Mouse (Mus musculus) bone marrow macrophage, adult 2 months (primary cell): ENCODE measurements around the gene Gm9945. TPM values are rescaled to one million over a fixed set of nuclear protein-coding genes. Genes with fewer than 3 reads are reported as not detected.

Experiments used
- H3K27ac ChIP-seq: 2 replicates; pipeline ENCODE4 v1.5.1; 2012; ENCODE audit warnings: low read depth, low read length; ENCODE audit not compliant: insufficient read depth
- H3K4me1 ChIP-seq: 2 replicates; pipeline ENCODE4 v1.6.1; 2012; ENCODE audit warnings: low read length; ENCODE audit not compliant: control insufficient read depth, insufficient read depth
- H3K4me3 ChIP-seq: 2 replicates; pipeline ENCODE4 v1.5.1; 2012; ENCODE audit warnings: mild to moderate bottlenecking, low read length, moderate library complexity; ENCODE audit not compliant: insufficient read depth
- CTCF ChIP-seq: IDR thresholded peaks from 2 replicates; pipeline ENCODE4 v1.5.1; 2012; ENCODE audit warnings: low read depth, mild to moderate bottlenecking, low read length, moderate library complexity
- POLR2A ChIP-seq: IDR thresholded peaks from 2 replicates; pipeline ENCODE4 v1.6.1; 2012; ENCODE audit warnings: mild to moderate bottlenecking, low read depth, low read length, borderline replicate concordance
- polyA plus RNA-seq: library from polyadenylated mRNA; stranded (reverse); fragments of >200 nt; gene quantifications from 2 replicates; pipeline ENCODE4 v1.2.4, GENCODE M21; 2012; ENCODE audit not compliant: missing spikeins, insufficient read depth, insufficient read length

Gene Gm9945
- polyA plus RNA-seq, 1 experiment, result not detected

DNA sequence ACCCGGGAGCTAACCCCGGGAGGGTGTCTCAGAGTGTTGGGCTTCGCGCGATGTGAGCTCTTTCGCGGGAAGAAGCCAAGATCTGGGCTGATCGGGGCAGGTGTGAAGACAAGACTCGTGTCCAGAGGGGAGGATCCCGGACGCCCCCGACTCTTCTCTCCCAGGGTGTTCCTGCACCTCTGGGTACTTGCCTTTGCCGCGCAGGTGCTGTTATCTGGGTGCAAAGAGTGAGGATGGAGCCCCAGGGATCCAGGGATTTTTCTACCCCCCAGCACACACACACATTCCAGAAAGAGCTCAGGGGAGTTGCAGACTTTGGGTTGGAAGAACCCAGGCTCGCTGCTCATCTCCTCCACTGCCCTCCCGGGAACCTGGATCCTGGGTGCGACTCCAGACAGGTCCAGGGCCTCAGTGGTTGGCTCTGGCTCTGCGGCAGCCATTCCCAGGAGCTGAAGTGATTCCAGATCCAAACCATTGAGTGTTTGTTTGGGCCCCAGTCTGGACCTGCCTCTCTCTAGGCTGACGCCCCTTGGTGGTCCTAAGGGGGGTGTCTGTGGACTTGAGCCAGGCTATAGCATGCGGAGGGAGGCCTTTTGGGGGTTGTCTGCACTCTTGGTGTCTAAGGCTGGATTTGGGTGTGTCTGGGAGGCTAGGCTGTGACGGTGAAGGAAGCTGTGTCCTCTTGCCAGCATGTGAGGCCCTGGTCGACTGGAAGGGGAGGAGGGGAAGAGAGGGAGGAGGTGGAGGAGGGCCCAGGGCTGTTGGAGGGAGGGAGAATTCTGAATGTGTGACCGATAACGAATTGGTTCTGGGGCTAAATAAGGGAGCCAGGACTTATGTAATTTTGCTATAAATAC lies 40.4 kb downstream of the Gm9945 start:
- Histone ChIP-seq H3K27ac (peak overlapping the region; percentile 51), H3K4me1 (peaks cover 13% of the 10 kb centered on the region), H3K4me3 (peak overlapping the region; percentile 92)
- TF ChIP-seq CTCF (no peak), POLR2A (0 out of 2 replicates have a peak, but pooled peaks have one; percentile 4)

DNA sequence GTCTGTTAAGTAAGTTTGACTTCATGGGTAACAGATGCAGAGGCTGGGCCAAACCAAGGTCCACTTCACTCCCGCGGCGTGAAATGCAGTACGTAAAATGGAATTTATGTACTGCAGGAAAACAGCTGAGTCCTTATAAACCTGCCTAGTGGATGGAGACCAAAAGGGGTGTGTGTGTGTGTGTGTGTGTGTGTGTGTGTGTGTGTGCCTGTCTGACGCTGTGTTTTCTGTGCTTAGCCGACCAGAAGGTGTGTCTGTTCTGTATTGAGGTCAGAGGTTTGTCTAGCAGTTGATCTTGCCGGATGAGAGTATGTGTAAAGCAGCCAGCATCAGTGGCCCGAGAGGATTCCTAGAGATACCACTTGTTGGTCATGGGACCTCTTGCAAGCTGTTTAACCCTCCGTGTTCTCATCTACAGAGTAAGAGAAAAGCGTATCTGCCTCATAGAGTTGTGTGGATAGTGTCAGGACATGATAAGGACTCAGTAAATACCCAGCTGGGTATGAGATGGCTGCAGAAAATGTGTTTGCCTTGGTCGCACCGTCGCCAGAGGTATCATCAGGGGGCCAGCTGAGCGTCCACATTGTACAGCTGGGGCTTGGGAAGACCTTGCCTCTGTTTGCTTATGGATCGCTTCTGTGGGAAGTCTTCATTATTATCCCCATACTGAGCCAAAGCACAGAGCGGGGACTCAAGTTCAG lies 41.3 kb downstream of the Gm9945 start:
- Histone ChIP-seq H3K4me1 (peaks cover 13% of the 10 kb centered on the region), H3K27ac (no peak overlapping the region), H3K4me3 (peak overlapping the region; percentile 92)
- TF ChIP-seq CTCF, result no peak
- TF ChIP-seq POLR2A, result no peak

DNA sequence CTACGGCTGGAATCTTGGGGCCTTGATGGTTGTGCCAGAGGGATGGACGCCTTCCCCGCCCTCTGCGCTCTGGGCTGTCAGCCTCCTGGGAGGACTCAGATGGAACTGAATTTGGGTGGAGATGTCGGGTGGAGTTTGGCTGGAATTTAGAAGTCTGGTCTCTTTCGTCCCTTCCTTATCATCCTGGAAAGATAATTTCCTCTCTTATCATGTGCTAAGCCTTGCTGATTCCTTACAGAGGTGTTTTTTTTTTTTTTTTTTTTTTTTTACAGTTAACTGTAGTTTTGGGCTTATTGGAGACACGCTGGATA lies 41.8 kb downstream of the Gm9945 start:
- H3K27ac ChIP-seq, result no peak overlapping the region
- TF ChIP-seq POLR2A, result no peak
- TF ChIP-seq CTCF, result no peak
- peaks cover 13% of the 10 kb centered on the region for H3K4me1 ChIP-seq
- no peak overlapping the region for H3K4me3 ChIP-seq

DNA sequence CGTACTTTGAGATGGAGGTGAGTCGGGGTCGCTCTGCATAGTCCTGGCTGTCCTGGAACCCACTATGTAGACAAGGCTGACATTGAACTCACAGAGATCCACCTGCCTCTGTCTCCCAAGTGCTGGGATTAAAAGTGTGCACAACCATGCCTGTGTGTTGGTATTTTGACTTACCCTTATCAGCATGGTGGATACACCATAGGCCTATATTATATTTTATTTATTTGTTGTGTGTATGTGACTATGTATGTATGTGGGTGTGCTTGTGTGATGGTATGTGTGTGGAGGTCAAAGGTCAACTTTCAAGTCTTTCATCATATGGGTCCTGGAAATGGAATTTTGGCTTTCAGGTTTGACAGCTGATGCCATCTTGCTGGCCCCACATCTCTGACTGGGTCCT lies 42.4 kb downstream of the Gm9945 start:
- Histone ChIP-seq H3K4me3 (no peak overlapping the region), H3K27ac (no peak overlapping the region), H3K4me1 (peaks cover 10% of the 10 kb centered on the region)
- TF ChIP-seq CTCF (no peak), POLR2A (no peak)

DNA sequence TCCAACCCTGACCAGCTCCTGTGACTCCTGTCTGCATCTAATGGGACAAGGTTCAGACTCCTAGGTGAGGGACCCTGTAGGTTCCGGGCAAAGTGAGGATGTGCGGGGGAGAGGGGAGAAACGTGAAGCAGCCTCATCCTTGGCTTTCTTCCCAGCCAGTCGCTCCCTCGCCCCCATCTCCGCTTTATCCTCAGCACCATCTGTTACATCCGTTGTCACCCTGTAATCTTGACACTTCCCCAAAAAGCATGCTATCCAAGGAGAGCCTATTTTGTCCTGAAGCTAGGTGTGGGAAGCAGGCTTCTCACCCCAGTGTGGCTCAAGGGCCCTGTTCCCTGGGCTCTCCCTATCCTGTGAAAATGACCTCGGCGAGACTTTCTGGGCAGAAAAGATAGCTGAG lies 43.0 kb downstream of the Gm9945 start:
- H3K27ac ChIP-seq, result no peak overlapping the region
- H3K4me3 ChIP-seq, result no peak overlapping the region
- TF ChIP-seq CTCF (no peak), POLR2A (no peak)

DNA sequence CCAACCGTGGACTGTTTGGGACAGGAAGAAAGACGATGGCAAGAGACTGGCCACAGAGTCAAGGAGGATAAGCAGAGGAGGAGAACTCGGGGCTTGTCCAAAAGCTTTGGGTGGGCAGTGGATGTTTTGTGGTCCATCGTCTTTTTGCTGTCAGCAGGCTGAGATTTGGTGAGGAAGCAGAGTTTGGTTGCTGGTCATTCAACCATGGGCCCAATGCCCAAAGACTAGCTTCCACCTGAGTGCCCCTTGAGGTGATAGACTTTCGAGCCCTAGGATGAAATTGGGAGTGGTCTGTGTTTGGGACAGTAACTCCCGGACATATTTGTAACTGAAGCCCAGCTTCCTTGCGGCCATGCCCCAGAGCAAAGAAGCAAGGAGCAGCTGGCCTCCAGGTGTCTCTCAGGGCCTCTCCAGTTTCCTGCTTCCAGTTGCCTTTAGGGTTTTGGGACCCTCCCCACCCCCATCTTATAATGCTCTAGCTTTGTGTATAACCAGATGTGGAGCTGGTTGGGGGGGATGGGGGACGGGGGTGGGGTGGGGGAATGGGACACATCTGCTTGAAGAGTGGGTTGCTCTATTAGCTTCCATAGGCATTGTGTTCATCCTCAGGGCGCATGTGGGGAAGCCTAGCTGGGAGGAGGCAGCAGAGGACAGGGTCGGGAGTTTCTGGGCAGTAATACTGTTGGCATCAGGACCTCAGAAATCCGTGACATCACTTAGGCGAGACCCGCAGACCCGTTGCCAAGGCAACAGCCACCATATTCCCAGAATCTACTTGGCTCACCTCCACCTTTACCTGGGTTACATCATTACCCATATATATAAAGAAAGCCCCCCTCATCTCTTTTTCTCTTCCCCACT lies 43.8 kb downstream of the Gm9945 start:
- Histone ChIP-seq H3K4me3 (no peak overlapping the region), H3K4me1 (peaks cover 18% of the 10 kb centered on the region), H3K27ac (no peak overlapping the region)
- TF ChIP-seq POLR2A (no peak), CTCF (no peak)

More for the DNA sequence above, 43.0 kb downstream of the Gm9945 start:
- peaks cover 10% of the 10 kb centered on the region for H3K4me1 ChIP-seq

DNA sequence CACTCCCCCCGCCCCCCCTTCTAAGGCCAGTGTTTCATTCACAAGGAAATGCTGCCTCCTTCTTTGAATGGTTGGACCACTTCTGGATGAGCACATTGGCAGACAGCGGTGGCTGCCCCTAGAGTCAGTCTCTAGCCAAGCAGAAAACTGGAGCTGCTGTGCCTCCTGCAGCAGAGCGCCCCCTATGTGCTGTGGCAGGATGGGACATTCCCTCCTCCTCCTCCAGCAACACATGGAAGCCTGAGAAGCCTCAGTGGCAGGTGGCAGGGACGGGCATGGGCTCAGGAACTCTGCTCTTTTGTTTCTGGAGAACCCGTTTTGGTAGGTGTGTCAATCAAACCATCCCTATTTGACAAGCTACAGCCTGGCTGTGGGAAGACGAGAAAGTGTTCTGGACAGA lies 44.9 kb downstream of the Gm9945 start:
- H3K4me1 ChIP-seq, result peaks cover 23% of the 10 kb centered on the region
- peak; percentile 60 for TF ChIP-seq CTCF
- TF ChIP-seq POLR2A, result no peak
- H3K27ac ChIP-seq, result no peak overlapping the region
- no peak overlapping the region for H3K4me3 ChIP-seq

DNA sequence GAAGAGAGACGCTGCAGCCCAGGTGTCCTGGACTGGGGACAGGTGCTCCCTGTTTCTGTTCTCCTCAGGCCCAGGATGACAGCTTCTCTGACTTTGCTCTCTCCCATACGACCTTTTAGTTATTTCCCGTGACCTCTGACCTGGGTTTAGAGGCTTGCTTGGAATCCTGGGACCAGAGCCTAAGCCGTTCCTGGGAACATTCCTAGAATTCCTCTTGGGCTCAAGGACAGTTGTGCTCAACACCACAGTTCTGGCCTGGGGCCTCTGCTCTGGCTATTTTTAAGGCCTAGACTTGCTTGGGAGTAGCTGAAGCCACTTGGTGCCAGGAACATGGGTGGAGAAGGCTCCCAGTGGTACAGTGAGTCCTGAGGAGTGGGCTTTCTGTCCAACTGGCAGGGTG lies 45.5 kb downstream of the Gm9945 start:
- Histone ChIP-seq H3K27ac (no peak overlapping the region), H3K4me1 (peaks cover 23% of the 10 kb centered on the region), H3K4me3 (no peak overlapping the region)
- TF ChIP-seq CTCF, result no peak
- no peak for TF ChIP-seq POLR2A

DNA sequence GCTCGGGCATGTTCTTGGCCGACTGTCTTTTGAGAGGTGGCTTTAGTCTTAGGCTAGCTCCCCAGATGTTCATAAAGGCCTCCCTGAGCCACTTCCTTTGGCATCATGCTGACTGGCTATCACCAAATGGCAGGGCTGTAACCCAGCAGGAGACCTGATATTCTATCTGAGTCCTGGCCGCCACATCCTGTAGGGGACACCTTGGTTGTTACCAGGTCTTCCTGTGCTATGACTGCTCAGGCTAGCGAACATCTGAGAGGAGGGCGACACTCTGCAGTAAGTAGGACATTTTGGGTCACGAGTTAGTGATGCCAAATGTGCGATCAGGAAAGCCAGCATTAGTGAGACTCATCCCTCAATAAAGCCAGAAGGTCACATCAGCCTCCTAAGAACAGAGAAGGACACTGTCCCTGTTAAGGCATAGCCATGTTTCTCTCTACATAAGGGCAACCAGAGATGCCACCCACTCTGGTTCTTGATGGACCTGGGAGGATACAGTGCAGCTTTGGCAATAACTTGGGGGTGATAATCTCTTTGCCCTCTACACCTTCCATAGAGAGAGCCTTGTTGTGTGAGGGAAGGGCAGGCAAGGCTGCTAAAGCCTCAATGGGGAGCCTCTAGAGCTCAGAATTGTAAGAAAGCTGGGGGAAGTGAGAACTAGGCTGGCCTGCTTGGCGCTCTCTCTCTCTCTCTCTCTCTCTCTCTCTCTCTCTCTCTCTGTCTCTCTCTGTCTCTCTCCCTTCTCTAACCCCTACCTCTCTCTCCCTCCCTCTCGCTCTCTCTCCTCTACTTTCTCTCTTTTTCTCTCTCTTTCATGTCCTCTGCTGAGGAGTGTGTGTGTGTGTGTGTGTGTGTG lies 48.7 kb downstream of the Gm9945 start:
- TF ChIP-seq POLR2A (no peak), CTCF (no peak)
- Histone ChIP-seq H3K27ac (no peak overlapping the region), H3K4me3 (no peak overlapping the region), H3K4me1 (peaks cover 31% of the 10 kb centered on the region)

DNA sequence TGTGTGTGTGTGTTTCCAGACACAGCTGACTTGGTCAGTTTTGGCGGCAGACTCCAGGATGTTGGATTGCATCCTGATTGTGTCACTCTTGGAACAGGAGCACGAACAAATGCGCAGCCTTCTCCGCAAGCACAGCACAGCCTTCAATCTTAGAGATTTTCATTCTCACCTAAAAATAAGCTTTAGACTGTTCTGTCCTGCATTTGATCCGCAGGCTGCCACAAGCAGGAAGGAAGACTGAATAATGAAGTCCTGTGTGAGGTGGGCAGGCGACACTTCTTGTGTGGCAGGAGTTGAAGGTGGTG lies 49.2 kb downstream of the Gm9945 start:
- Histone ChIP-seq H3K4me3 (no peak overlapping the region), H3K4me1 (peaks cover 31% of the 10 kb centered on the region), H3K27ac (no peak overlapping the region)
- no peak for TF ChIP-seq POLR2A
- no peak for TF ChIP-seq CTCF
